Mouse (Mus musculus) bone marrow, adult 2 months (tissue): ENCODE measurements around the gene Tm4sf20.

ENCODE experiments used
- CTCF ChIP-seq: fragments of 200-500 bp; IDR thresholded peaks from 2 replicates; pipeline ENCODE4 v1.5.1; 2011; ENCODE audit warnings: low read length, control low read depth; ENCODE audit not compliant: control insufficient read depth, insufficient read depth
- POLR2A ChIP-seq: fragments of 200-500 bp; IDR thresholded peaks from 2 replicates; pipeline ENCODE4 v1.6.1; 2011; ENCODE audit warnings: low read depth, mild to moderate bottlenecking, control low read depth, low read length, borderline replicate concordance; ENCODE audit not compliant: control insufficient read depth

- TF ChIP-seq CTCF (no peak), POLR2A (no peak)
Observed at GRCm38 (mm10) chr1:82792238-82792637, 24.0 kb upstream of the Tm4sf20 start.
